Mouse (Mus musculus): ENCODE data around the gene Kcnj8. TPM values are rescaled to one million over a fixed set of nuclear protein-coding genes. Genes with fewer than 3 reads are reported as not detected.

Gene Kcnj8
- 10.6 and 11.0 TPM in 2 replicates for polyA plus RNA-seq (2012; rRNA removed)

DNA sequence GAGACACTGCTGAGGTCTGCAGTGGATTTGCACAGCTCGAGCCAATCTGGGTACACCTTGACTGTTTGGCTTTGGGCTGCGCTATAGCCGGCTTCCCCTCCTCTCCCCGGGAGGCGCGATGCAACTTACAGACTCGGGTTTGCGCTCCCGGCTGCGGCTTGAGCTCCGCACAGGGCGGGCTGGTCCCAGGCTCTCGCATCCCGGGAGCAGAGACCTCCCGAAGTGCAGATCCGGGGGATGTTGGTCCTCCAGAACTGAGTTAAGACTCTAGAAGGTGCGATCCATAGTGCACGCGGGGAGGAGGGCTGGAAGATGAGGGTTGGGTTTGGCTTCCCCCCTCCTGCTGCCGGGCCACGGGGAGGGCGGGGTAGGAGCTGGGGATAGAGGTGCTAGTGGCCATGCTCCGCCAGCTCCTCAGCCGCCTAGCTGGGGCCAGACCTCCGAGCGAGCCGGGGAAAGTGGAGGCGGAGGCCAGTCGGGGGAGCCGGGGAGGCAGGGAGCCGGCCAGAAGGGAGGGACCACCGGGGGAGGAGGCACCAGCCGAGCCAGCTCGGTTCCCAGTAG is at the start of gene Kcnj8:
TSS of gene Kcnj8 (minus strand) at position 560 of the 564 bp plus-strand sequence.

Other genes starting within 250 kb of the Kcnj8 start
- gene Slco1a5, start 248.6 kb downstream of the Kcnj8 start, polyA plus RNA-seq (2012; rRNA removed): 0.31 and 0.38 TPM in 2 replicates
- 13.0 and 13.5 TPM in 2 replicates for gene Pyroxd1, start 226.0 kb downstream of the Kcnj8 start, polyA plus RNA-seq (2012; rRNA removed)
- gene Recql, start 184.5 kb downstream of the Kcnj8 start, polyA plus RNA-seq (2012; rRNA removed): 15.8 and 16.0 TPM in 2 replicates
- gene Golt1b, start 184.4 kb downstream of the Kcnj8 start, polyA plus RNA-seq (2012; rRNA removed): 26.2 and 26.6 TPM in 2 replicates
- gene Spx, start 158.2 kb downstream of the Kcnj8 start, polyA plus RNA-seq (2012; rRNA removed): 12.0 and 13.4 TPM in 2 replicates
- gene Gys2, start 98.5 kb downstream of the Kcnj8 start, polyA plus RNA-seq (2012; rRNA removed): 0.04 TPM in 1 of 2 replicates, not detected in the other
- 363 and 387 TPM in 2 replicates for gene Ldhb, start 63.7 kb downstream of the Kcnj8 start, polyA plus RNA-seq (2012; rRNA removed)
- 4.7 TPM in 2 replicates for gene Abcc9, start 130.7 kb upstream of the Kcnj8 start, polyA plus RNA-seq (2012; rRNA removed)
- gene Cmas, start 185.1 kb upstream of the Kcnj8 start, polyA plus RNA-seq (2012; rRNA removed): 135 and 139 TPM in 2 replicates
- 0.24 and 0.26 TPM in 2 replicates for gene Sult6b2, start 232.9 kb upstream of the Kcnj8 start, polyA plus RNA-seq (2012; rRNA removed)